Mouse (Mus musculus) thymus, postnatal 0 days (tissue): ENCODE measurements around the gene Mlxip. TPM values are rescaled to one million over a fixed set of nuclear protein-coding genes. Genes with fewer than 3 reads are reported as not detected.
A peak's percentile ranks its signal among the peaks of the same experiment; 100 is the strongest.

ENCODE experiments used
- DNase-seq: peaks from one replicate; pipeline ENCODE4 v3.0.0-alpha.2; 2015; ENCODE audit warnings: low spot score
- polyA plus RNA-seq: library from polyadenylated mRNA; unstranded; fragments of >200 nt; fragmentation: Nextera tagmentation; extraction: Ambion mirVana; gene quantifications from 2 replicates; pipeline ENCODE4 v1.2.1, GENCODE M21; 2015

Gene Mlxip
- 7.3 and 8.2 TPM in 2 replicates for polyA plus RNA-seq

GRCm38 (mm10) chr5:123394303-123394956, at the start of gene Mlxip:
TSS of gene Mlxip (plus strand) at chr5:123394798.
- peak; percentile 90 for DNase-seq

GRCm38 (mm10) chr5:123344963-123345852, 49.4 kb upstream of the Mlxip start:
- DNase-seq, result peak; percentile 74

- peak; percentile 77 for DNase-seq
Measured at GRCm38 (mm10) chr5:123345853-123346654, 48.5 kb upstream of the Mlxip start.

- no peak for DNase-seq
Measured at GRCm38 (mm10) chr5:123346701-123347270, 47.8 kb upstream of the Mlxip start.

GRCm38 (mm10) chr5:123347985-123348384, 46.6 kb upstream of the Mlxip start:
- no peak for DNase-seq

GRCm38 (mm10) chr5:123350386-123350785, 44.2 kb upstream of the Mlxip start:
- DNase-seq, result peak; percentile 38

GRCm38 (mm10) chr5:123355918-123356317, 38.7 kb upstream of the Mlxip start:
- no peak for DNase-seq

- no peak for DNase-seq
Measured at GRCm38 (mm10) chr5:123357253-123357652, 37.3 kb upstream of the Mlxip start.

GRCm38 (mm10) chr5:123359431-123359830, 35.2 kb upstream of the Mlxip start:
- no peak for DNase-seq

- no peak for DNase-seq
Measured at GRCm38 (mm10) chr5:123362911-123363310, 31.7 kb upstream of the Mlxip start.

GRCm38 (mm10) chr5:123364302-123364971, 30.2 kb upstream of the Mlxip start:
- no peak for DNase-seq

GRCm38 (mm10) chr5:123368869-123369488, 25.6 kb upstream of the Mlxip start:
- peak; percentile 65 for DNase-seq

- no peak for DNase-seq
Measured at GRCm38 (mm10) chr5:123370049-123370448, 24.5 kb upstream of the Mlxip start.

GRCm38 (mm10) chr5:123375262-123375661, 19.3 kb upstream of the Mlxip start:
- DNase-seq, result no peak

- no peak for DNase-seq
Measured at GRCm38 (mm10) chr5:123375793-123376452, 18.7 kb upstream of the Mlxip start.

- DNase-seq, result no peak
Measured at GRCm38 (mm10) chr5:123376569-123376968, 18.0 kb upstream of the Mlxip start.

GRCm38 (mm10) chr5:123377120-123377955, 17.3 kb upstream of the Mlxip start:
- peak; percentile 75 for DNase-seq

- no peak for DNase-seq
Measured at GRCm38 (mm10) chr5:123378712-123379111, 15.9 kb upstream of the Mlxip start.

- no peak for DNase-seq
Measured at GRCm38 (mm10) chr5:123379504-123379931, 15.1 kb upstream of the Mlxip start.
